Mouse (Mus musculus) lung, embryonic 16.5 days (tissue): ENCODE data around the gene Litaf. TPM values are rescaled to one million over a fixed set of nuclear protein-coding genes. Genes with fewer than 3 reads are reported as not detected.
"Not testable (repeated sequence)": the region's sequence is repeated elsewhere in the genome, so short reads cannot be mapped to it uniquely, and the experiment has no call there.

Experiments used
- ATAC-seq: fragments of 200-750 bp; cut with Nextera tagmentation; 2 replicates; pipeline ENCODE4 v1.8.0; 2017; ENCODE audit warnings: low read depth, mild to moderate bottlenecking, moderate library complexity
- H3K27ac ChIP-seq: fragments of 300-500 bp; sonication (generic); 2 replicates; pipeline ENCODE4 v1.5.1; 2014; ENCODE audit warnings: mild to moderate bottlenecking, control low read depth, low read length
- H3K27me3 ChIP-seq: fragments of 300-500 bp; sonication (generic); 2 replicates; pipeline ENCODE4 v1.6.1; 2014; ENCODE audit warnings: low read depth, low read length, mixed read lengths; ENCODE audit not compliant: control insufficient read depth, insufficient read depth
- H3K36me3 ChIP-seq: fragments of 300-500 bp; sonication (generic); 2 replicates; pipeline ENCODE4 v1.6.1; 2014; ENCODE audit warnings: low read length; ENCODE audit not compliant: control insufficient read depth, insufficient read depth
- H3K4me1 ChIP-seq: fragments of 300-500 bp; sonication (generic); replicated peaks from 2 replicates; pipeline ENCODE4 v1.6.1; 2014; ENCODE audit warnings: low read length, mixed read lengths; ENCODE audit not compliant: control insufficient read depth, insufficient read depth
- H3K4me2 ChIP-seq: fragments of 300-500 bp; sonication (generic); 2 replicates; pipeline ENCODE4 v1.6.1; 2014; ENCODE audit warnings: low read depth, low read length, control low read depth
- H3K4me3 ChIP-seq: fragments of 300-500 bp; sonication (generic); 2 replicates; pipeline ENCODE4 v1.5.1; 2014; ENCODE audit warnings: mild to moderate bottlenecking, low read length, control low read depth
- H3K9ac ChIP-seq: fragments of 300-500 bp; sonication (generic); 2 replicates; pipeline ENCODE4 v1.6.1; 2014; ENCODE audit warnings: low read length, control low read depth
- H3K9me3 ChIP-seq: fragments of 300-500 bp; sonication (generic); 2 replicates; pipeline ENCODE4 v1.6.1; 2016; ENCODE audit warnings: low read length; ENCODE audit not compliant: control insufficient read depth
- WGBS: fragments of 180-500 bp; shearing (Covaris S2); extraction: QIAGEN DNeasy Blood & Tissue Kit; methylation state at CpG from one replicate; pipeline ENCODE4 v1.1.7; 2014; 5-methylcytosine and 5-hydroxymethylcytosine counted together
- polyA plus RNA-seq: library from polyadenylated mRNA; unstranded; fragments of >200 nt; fragmentation: Nextera tagmentation; extraction: Ambion mirVana; gene quantifications from 2 replicates; pipeline ENCODE4 v1.2.1, GENCODE M21; 2015

The Litaf gene
- polyA plus RNA-seq, 1 experiment from 2014 or later = 110 TPM

DNA sequence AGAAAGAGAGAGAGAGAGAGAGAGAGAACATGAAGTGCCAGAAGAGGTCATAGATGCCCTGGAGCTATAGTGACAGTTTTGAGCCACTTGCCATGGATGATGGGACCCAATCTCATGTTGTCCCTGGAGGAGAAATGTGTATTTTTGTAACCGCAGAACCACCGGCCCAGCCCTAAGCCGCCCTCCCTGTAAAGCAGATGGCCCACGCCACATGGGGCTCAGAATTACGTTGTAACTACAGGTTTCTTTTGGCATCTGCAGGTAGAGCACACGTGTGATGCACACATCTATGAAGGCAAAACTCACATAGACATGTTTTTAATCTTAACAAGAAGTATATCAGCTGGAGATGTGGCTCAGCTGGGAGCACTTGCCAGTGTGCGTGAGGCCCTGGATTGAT lies 98.2 kb downstream of the Litaf start:
- 75% methylated on average over 7 of the region's 7 CpGs for WGBS
- no peak overlapping the region for H3K9ac ChIP-seq
- no peak for ATAC-seq
- H3K27ac ChIP-seq = no peak overlapping the region
- no peaks in the 10 kb centered on the region for H3K9me3 ChIP-seq
- H3K4me2 ChIP-seq = no peak overlapping the region
- peaks cover 7% of the 10 kb centered on the region for H3K4me1 ChIP-seq
- H3K36me3 ChIP-seq = peaks cover 9% of the 10 kb centered on the region; the same call in 1 of the 2 replicates
- no peaks in the 10 kb centered on the region for H3K27me3 ChIP-seq
- no peak overlapping the region for H3K4me3 ChIP-seq

DNA sequence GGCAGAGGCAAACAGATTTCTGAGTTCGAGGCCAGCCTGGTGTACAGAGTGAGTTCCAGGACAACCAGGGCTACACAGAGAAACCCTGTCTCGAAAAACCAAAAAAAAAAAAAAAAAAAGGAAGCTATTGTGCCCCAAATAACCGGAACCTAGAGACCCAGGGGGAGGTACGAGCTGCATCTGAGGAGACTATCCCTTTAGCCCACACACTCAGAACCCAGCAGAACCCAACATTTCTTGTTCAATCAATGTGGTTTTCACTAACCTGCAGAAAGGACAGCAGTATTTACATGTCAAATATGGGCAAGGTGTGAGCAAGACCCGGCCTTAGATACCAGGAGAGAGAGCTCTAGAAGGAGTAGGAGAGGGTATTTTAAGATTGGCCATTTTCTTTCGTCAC lies 98.9 kb downstream of the Litaf start:
- H3K4me3 ChIP-seq = no peak overlapping the region
- H3K27me3 ChIP-seq = no peaks in the 10 kb centered on the region
- no peak overlapping the region for H3K9ac ChIP-seq
- no peak for ATAC-seq
- no peak overlapping the region for H3K27ac ChIP-seq
- H3K4me1 ChIP-seq = peaks cover 7% of the 10 kb centered on the region
- WGBS = 74% methylated on average over 6 of the region's 6 CpGs
- H3K4me2 ChIP-seq = no peak overlapping the region
- H3K9me3 ChIP-seq = no peaks in the 10 kb centered on the region
- H3K36me3 ChIP-seq = peaks cover 16% of the 10 kb centered on the region

DNA sequence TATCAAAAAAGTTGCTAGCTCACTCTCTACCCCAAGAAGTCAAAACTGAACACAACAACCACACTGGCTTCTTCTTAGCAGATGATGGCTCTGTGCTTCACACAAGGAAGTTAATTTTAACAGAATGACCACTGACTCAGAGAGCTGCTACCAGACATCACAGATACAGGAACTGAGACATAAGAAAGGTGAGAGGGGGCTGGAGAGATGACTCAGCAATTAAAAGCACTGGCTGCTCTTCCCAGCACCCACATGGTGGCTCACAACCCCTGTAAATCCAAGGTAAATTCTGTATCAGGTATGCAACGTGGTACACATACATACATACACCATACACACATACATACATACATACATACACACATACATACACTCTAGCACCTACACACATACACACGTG lies 100.9 kb downstream of the Litaf start:
- H3K36me3 ChIP-seq = peaks cover 27% of the 10 kb centered on the region
- no peak for ATAC-seq
- no peaks in the 10 kb centered on the region for H3K27me3 ChIP-seq
- no peak overlapping the region for H3K4me3 ChIP-seq
- H3K4me2 ChIP-seq = no peak overlapping the region
- H3K27ac ChIP-seq = no peak overlapping the region
- H3K9ac ChIP-seq = no peak overlapping the region
- WGBS = 76% methylated on average over 2 of the region's 2 CpGs
- peaks cover 7% of the 10 kb centered on the region for H3K4me1 ChIP-seq
- H3K9me3 ChIP-seq = no peaks in the 10 kb centered on the region

DNA sequence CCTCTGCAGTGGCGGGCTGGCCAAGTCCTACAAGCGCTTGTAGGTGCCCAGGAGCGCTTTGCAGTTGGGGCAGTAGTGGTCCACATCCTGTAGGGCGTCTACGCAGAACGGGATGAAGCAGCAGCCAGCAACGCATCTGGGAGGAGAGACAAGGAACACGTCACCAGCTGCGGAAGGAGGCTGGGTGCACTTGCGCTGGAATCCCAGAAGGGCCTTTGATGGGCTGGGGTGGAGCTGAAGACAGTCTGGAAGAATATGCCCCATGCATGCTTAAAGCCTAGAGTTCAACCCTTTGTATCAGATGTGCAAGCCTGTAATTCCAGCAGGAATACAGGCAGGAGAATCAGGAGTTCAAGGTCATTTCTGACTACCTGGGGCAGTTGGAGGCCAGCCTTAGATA lies 105.0 kb downstream of the Litaf start:
- 93% methylated on average over 10 of the region's 10 CpGs for WGBS
- Histone ChIP-seq H3K4me1 (no peaks in the 10 kb centered on the region), H3K9ac (no peak overlapping the region), H3K36me3 (peaks cover 36% of the 10 kb centered on the region), H3K27me3 (no peaks in the 10 kb centered on the region), H3K4me2 (no peak overlapping the region), H3K4me3 (no peak overlapping the region), H3K27ac (no peak overlapping the region), H3K9me3 (no peaks in the 10 kb centered on the region)
- ATAC-seq = no peak

DNA sequence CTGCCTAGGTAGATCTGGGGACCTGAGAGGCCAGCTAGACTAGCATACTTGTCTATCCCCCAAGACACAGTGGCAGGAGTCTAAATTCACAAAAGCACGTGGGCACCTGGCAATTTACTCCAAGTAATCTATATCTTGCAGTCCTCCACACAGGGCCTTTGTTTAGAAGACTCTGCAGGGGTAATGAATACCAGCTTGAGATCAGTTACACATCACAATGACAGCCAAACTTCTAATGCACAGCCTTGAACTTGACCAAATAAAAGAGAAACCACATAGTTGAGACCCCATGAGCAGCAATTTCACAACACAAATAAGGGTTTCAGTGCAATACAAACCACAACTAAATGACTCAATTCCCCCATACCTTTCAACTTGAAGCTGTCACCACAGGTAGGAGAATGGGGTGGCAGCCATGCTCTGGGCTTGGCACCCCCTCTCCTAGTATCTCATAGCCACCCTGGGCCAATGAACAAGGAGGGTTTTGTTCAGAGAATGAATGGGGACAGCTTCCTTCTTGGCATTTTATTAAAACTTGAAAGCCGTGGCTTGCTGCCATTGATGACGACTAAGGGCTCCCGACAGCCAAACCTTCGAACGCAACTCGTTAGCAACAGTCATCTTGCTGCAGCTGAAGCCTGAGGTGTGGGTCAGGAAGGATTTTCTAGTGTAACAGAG lies 107.1 kb downstream of the Litaf start:
- no peak for ATAC-seq
- Histone ChIP-seq H3K4me1 (no peaks in the 10 kb centered on the region), H3K36me3 (peaks cover 33% of the 10 kb centered on the region), H3K4me2 (no peak overlapping the region), H3K27ac (no peak overlapping the region), H3K27me3 (no peaks in the 10 kb centered on the region), H3K9me3 (no peaks in the 10 kb centered on the region), H3K4me3 (no peak overlapping the region), H3K9ac (no peak overlapping the region)
- WGBS = 63% methylated on average over 7 of the region's 7 CpGs

DNA sequence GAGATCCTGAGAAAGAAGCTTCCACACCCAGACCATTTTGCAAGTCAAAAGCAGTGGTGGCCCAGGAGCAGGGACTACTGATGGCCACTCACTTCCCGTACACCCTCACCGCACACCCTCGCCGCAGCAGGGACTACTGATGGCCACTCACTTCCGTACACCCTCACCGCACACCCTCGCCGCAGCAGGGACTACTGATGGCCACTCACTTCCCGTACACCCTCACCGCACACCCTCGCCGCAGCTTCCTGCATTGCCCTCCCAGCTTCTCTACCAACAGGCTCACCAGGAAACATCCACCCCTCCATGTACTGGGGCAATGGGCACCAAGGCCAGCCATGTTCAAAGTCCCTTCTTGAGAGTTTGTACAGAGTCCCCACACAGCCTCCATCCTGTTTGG lies 107.7 kb downstream of the Litaf start:
- H3K4me3 ChIP-seq, H3K4me2 ChIP-seq, ATAC-seq, H3K4me1 ChIP-seq, H3K27me3 ChIP-seq, H3K27ac ChIP-seq, H3K9ac ChIP-seq, H3K9me3 ChIP-seq: not testable (repeated sequence)
- WGBS = 95% methylated on average over 12 of the region's 12 CpGs
- H3K36me3 ChIP-seq = peaks cover 30% of the 10 kb centered on the region

DNA sequence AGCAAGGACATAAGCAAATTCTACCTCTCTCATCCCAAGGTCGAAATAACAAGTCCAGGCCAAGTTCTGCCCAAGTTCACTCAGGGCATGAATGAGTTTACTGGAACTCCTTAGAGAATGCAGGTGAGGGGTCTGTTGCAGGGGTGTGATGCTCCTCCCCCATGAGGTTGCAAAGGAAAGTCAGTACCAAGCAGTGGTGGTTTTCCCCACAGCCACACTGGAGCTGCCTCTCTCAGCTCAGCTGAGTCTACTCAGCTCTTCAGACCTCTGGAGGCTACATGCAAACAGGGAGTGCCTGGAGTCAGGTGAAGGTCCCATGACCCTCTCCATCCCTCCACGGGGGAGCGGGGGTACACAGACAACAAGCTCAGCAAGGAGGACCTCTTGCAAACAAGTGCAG lies 108.2 kb downstream of the Litaf start:
- Histone ChIP-seq H3K9me3 (no peaks in the 10 kb centered on the region), H3K27ac (no peak overlapping the region), H3K27me3 (no peaks in the 10 kb centered on the region), H3K4me3 (no peak overlapping the region), H3K4me1 (no peaks in the 10 kb centered on the region), H3K4me2 (no peak overlapping the region), H3K9ac (no peak overlapping the region), H3K36me3 (peaks cover 27% of the 10 kb centered on the region)
- ATAC-seq = no peak
- 66% methylated on average over 3 of the region's 3 CpGs for WGBS

DNA sequence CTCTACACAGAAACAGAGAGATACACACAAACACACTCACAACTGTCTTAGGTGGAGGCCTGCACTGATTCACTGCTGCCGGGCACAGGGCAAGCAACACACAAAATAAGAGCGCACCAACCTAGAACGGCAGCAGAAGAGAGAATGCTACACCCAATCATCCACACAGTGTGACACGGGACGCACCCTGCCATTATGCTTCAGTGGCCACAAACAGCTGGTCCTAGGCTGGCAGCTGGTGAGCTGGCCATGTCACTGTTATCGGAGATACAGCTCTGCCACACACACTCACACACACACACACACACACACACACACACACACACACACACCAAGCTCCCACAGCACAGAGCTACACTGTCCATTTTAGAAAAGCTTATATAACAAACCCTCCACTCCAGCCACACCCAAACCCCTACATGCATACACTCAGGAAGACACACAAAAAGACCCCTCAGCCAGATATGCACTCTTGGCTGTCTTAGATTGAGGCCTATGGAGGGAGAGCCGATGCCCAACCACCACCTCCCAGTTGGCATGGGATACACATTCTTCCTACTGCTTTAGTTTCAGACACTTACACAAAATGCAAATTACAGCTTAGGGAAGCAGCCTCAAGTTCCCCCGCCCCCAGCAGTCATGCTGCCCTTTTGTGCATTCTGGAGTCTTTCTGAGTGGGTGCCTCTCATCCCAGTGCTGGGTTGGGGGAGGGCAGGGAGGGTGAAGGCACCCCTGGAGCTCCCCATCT lies 108.8 kb downstream of the Litaf start:
- Histone ChIP-seq H3K36me3 (peaks cover 20% of the 10 kb centered on the region), H3K9ac (no peak overlapping the region), H3K27me3 (no peaks in the 10 kb centered on the region), H3K4me2 (no peak overlapping the region), H3K4me1 (no peaks in the 10 kb centered on the region), H3K4me3 (no peak overlapping the region), H3K9me3 (no peaks in the 10 kb centered on the region), H3K27ac (no peak overlapping the region)
- WGBS = 82% methylated on average over 8 of the region's 8 CpGs
- no peak; the same call in 1 of the 2 replicates for ATAC-seq

DNA sequence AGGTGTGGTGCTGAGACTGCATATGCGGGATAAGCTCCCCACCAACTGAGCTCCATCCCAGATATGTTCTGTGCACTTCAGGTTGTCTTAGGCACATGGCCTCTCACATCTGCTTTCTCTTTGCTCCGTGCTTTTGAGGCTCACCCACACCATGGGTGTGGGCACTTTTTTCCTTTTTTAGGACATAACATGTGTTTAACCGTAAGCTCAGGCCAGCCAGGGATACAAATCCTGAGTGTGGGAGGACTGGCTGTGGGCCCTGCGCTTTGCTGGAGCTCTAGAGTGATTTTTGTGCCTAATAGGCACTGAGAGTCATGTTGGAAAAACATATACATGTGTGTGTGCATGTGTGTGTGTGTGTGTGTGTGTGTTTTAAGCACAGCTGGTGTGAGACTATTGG lies 110.9 kb downstream of the Litaf start:
- Histone ChIP-seq H3K9ac (no peak overlapping the region), H3K27me3 (no peaks in the 10 kb centered on the region), H3K27ac (no peak overlapping the region), H3K4me3 (no peak overlapping the region), H3K36me3 (peaks cover 9% of the 10 kb centered on the region; the same call in 1 of the 2 replicates), H3K4me1 (no peaks in the 10 kb centered on the region), H3K9me3 (no peaks in the 10 kb centered on the region), H3K4me2 (no peak overlapping the region)
- WGBS = 74% methylated on average over 4 of the region's 4 CpGs
- no peak for ATAC-seq
